Mouse (Mus musculus) hindbrain, embryonic 11.5 days (tissue): ENCODE measurements around the gene Fam83f. TPM values are rescaled to one million over a fixed set of nuclear protein-coding genes. Genes with fewer than 3 reads are reported as not detected.
A peak's percentile ranks its signal among the peaks of the same experiment; 100 is the strongest.

Experiments
- ATAC-seq: fragments of 200-750 bp; cut with Nextera tagmentation; 2 replicates; pipeline ENCODE4 v1.8.0; 2017; ENCODE audit warnings: mild to moderate bottlenecking, moderate TSS enrichment, moderate library complexity; ENCODE audit not compliant: low FRiP score
- DNase-seq: peaks from one replicate; pipeline ENCODE4 v3.0.0-alpha.2; 2015; ENCODE audit warnings: low spot score
- H3K27ac ChIP-seq: fragments of 300-500 bp; sonication (generic); 2 replicates; pipeline ENCODE4 v1.5.1; 2014; ENCODE audit warnings: mild to moderate bottlenecking, low read depth, low read length
- H3K27me3 ChIP-seq: fragments of 300-500 bp; sonication (generic); 2 replicates; pipeline ENCODE4 v1.6.1; 2014; ENCODE audit warnings: mild to moderate bottlenecking, low read length, moderate library complexity, mixed read lengths; ENCODE audit not compliant: control insufficient read depth, insufficient read depth
- H3K36me3 ChIP-seq: fragments of 300-500 bp; sonication (generic); 2 replicates; pipeline ENCODE4 v1.6.1; 2014; ENCODE audit warnings: mild to moderate bottlenecking, low read length, moderate library complexity, mixed read lengths; ENCODE audit not compliant: control insufficient read depth, insufficient read depth
- H3K4me1 ChIP-seq: fragments of 300-500 bp; sonication (generic); replicated peaks from 2 replicates; pipeline ENCODE4 v1.6.1; 2014; ENCODE audit warnings: low read length, mixed read lengths; ENCODE audit not compliant: control insufficient read depth, insufficient read depth
- H3K4me2 ChIP-seq: fragments of 300-500 bp; sonication (generic); replicated peaks from 2 replicates; pipeline ENCODE4 v1.6.1; 2014; ENCODE audit warnings: mild to moderate bottlenecking, low read depth, low read length
- H3K4me3 ChIP-seq: fragments of 300-500 bp; sonication (generic); 2 replicates; pipeline ENCODE4 v1.5.1; 2014; ENCODE audit warnings: low read depth, low read length
- H3K9ac ChIP-seq: fragments of 300-500 bp; sonication (generic); 2 replicates; pipeline ENCODE4 v1.6.1; 2014; ENCODE audit warnings: low read depth, low read length
- H3K9me3 ChIP-seq: fragments of 300-500 bp; sonication (generic); 2 replicates; pipeline ENCODE4 v1.6.1; 2016; ENCODE audit warnings: low read length; ENCODE audit not compliant: control insufficient read depth
- WGBS: fragments of 180-500 bp; shearing (Covaris S2); extraction: QIAGEN DNeasy Blood & Tissue Kit; methylation state at CpG from one replicate; pipeline ENCODE4 v1.1.7; 2014; 5-methylcytosine and 5-hydroxymethylcytosine counted together
- polyA plus RNA-seq: library from polyadenylated mRNA; unstranded; fragments of >200 nt; fragmentation: Nextera tagmentation; extraction: Ambion mirVana; gene quantifications from 2 replicates; pipeline ENCODE4 v1.2.1, GENCODE M21; 2014

Fam83f gene
- 0.11 TPM in 2 replicates for polyA plus RNA-seq

GRCm38 (mm10) chr15:80671295-80672252 lies at the start of gene Fam83f:
TSS of gene Fam83f (plus strand) at chr15:80671847.
- Histone ChIP-seq H3K4me1 (peaks cover 3% of the 10 kb centered on the region), H3K27me3 (peaks cover 17% of the 10 kb centered on the region), H3K9ac (no peak within 1 kb of the TSS), H3K27ac (no peak within 1 kb of the TSS), H3K36me3 (no peaks in the 10 kb centered on the region), H3K4me2 (peak within 1 kb of the TSS; percentile 67), H3K4me3 (peak within 1 kb of the TSS; percentile 24), H3K9me3 (no peaks in the 10 kb centered on the region)
- WGBS: 4% methylated on average over 77 of the region's 85 CpGs
- ATAC-seq (no peak), DNase-seq (peak; percentile 53)

- Histone ChIP-seq H3K4me1 (no peaks in the 10 kb centered on the region), H3K27ac (no peak overlapping the region), H3K36me3 (no peaks in the 10 kb centered on the region), H3K9me3 (no peaks in the 10 kb centered on the region), H3K4me2 (no peak overlapping the region), H3K4me3 (no peak overlapping the region), H3K9ac (no peak overlapping the region), H3K27me3 (no peaks in the 10 kb centered on the region)
- DNase-seq (no peak), ATAC-seq (no peak)
- 76% methylated on average over 8 of the region's 8 CpGs for WGBS
These were observed 48.3 kb upstream of the Fam83f start for GRCm38 (mm10) chr15:80623171-80623837.

DNA sequence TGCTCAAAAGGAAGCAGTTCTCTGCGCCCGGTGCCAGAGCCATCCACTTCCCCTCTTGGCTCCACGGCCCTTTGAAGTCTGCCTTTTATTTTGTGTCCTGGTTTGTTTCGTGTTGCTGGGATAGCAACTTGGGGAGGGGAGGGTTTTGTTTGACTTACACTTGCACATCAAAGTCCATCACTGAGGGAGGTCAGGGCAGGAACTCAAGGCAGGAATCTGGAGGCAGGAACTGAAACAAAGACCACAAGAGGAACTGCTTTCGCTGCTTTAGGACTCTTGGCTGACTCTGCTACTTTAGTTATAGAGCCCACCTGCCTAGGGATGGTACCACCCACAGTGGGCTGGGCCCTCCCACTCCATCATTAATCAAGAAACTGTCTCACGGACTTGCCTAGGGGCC lies 45.2 kb upstream of the Fam83f start:
- H3K4me3 ChIP-seq: no peak overlapping the region
- H3K9ac ChIP-seq: no peak overlapping the region
- no peak overlapping the region for H3K4me2 ChIP-seq
- H3K36me3 ChIP-seq: no peaks in the 10 kb centered on the region
- no peaks in the 10 kb centered on the region for H3K9me3 ChIP-seq
- 64% methylated on average over 6 of the region's 6 CpGs for WGBS
- DNase-seq: no peak
- no peaks in the 10 kb centered on the region for H3K27me3 ChIP-seq
- H3K27ac ChIP-seq: no peak overlapping the region
- no peak for ATAC-seq
- no peaks in the 10 kb centered on the region for H3K4me1 ChIP-seq

- H3K9me3 ChIP-seq: no peaks in the 10 kb centered on the region
- ATAC-seq (no peak), DNase-seq (no peak)
- H3K27me3 ChIP-seq: no peaks in the 10 kb centered on the region
- no peaks in the 10 kb centered on the region for H3K4me1 ChIP-seq
- H3K4me3 ChIP-seq: no peak overlapping the region
- H3K36me3 ChIP-seq: no peaks in the 10 kb centered on the region
- H3K9ac ChIP-seq: no peak overlapping the region
- H3K27ac ChIP-seq: no peak overlapping the region
- 89% methylated on average over 7 of the region's 7 CpGs for WGBS
- H3K4me2 ChIP-seq: no peak overlapping the region
These were observed 41.5 kb upstream of the Fam83f start for GRCm38 (mm10) chr15:80630147-80630546.

- WGBS: 56% methylated on average over 14 of the region's 14 CpGs
- ATAC-seq: no peak
- H3K4me2 ChIP-seq: no peak overlapping the region
These were observed 40.9 kb upstream of the Fam83f start for GRCm38 (mm10) chr15:80630711-80631110.

GRCm38 (mm10) chr15:80631311-80631710 lies 40.3 kb upstream of the Fam83f start:
- Histone ChIP-seq H3K9ac (no peak overlapping the region), H3K36me3 (no peaks in the 10 kb centered on the region), H3K4me2 (no peak overlapping the region), H3K4me3 (no peak overlapping the region), H3K27me3 (no peaks in the 10 kb centered on the region), H3K9me3 (no peaks in the 10 kb centered on the region), H3K27ac (no peak overlapping the region), H3K4me1 (no peaks in the 10 kb centered on the region)
- WGBS: 88% methylated on average over 2 of the region's 2 CpGs
- DNase-seq (no peak), ATAC-seq (no peak)

More at GRCm38 (mm10) chr15:80630711-80631110, 40.9 kb upstream of the Fam83f start:
- Histone ChIP-seq H3K27ac (no peak overlapping the region), H3K4me1 (no peaks in the 10 kb centered on the region), H3K9me3 (no peaks in the 10 kb centered on the region), H3K9ac (no peak overlapping the region), H3K36me3 (no peaks in the 10 kb centered on the region), H3K27me3 (no peaks in the 10 kb centered on the region), H3K4me3 (no peak overlapping the region)
- no peak for DNase-seq

GRCm38 (mm10) chr15:80632280-80632893 lies 39.3 kb upstream of the Fam83f start:
- 86% methylated on average over 13 of the region's 13 CpGs for WGBS
- no peak overlapping the region for H3K9ac ChIP-seq
- ATAC-seq (no peak), DNase-seq (no peak)
- H3K4me2 ChIP-seq: no peak overlapping the region
- no peaks in the 10 kb centered on the region for H3K4me1 ChIP-seq
- no peaks in the 10 kb centered on the region for H3K9me3 ChIP-seq
- H3K36me3 ChIP-seq: no peaks in the 10 kb centered on the region
- H3K27ac ChIP-seq: no peak overlapping the region
- H3K27me3 ChIP-seq: no peaks in the 10 kb centered on the region
- H3K4me3 ChIP-seq: no peak overlapping the region

- ATAC-seq (no peak), DNase-seq (peak; percentile 64)
- Histone ChIP-seq H3K27ac (no peak overlapping the region), H3K4me1 (no peaks in the 10 kb centered on the region), H3K9me3 (no peaks in the 10 kb centered on the region), H3K4me3 (no peak overlapping the region), H3K4me2 (no peak overlapping the region), H3K36me3 (no peaks in the 10 kb centered on the region), H3K27me3 (no peaks in the 10 kb centered on the region), H3K9ac (no peak overlapping the region)
- 59% methylated on average over 11 of the region's 11 CpGs for WGBS
These were observed 37.1 kb upstream of the Fam83f start for GRCm38 (mm10) chr15:80634391-80635193.
